Mouse (Mus musculus): Measurements from ENCODE around the gene Olfr1274-ps. TPM values are rescaled to one million over a fixed set of nuclear protein-coding genes. Genes with fewer than 3 reads are reported as not detected.
A peak's percentile ranks its signal among the peaks of the same experiment; 100 is the strongest.
"Not testable (repeated sequence)": the region's sequence is repeated elsewhere in the genome, so short reads cannot be mapped to it uniquely, and the experiment has no call there.

Olfr1274-ps gene
- not detected in 2 replicates for polyA plus RNA-seq (2015; fragmentation: Nextera tagmentation; extraction: Ambion mirVana)

DNA sequence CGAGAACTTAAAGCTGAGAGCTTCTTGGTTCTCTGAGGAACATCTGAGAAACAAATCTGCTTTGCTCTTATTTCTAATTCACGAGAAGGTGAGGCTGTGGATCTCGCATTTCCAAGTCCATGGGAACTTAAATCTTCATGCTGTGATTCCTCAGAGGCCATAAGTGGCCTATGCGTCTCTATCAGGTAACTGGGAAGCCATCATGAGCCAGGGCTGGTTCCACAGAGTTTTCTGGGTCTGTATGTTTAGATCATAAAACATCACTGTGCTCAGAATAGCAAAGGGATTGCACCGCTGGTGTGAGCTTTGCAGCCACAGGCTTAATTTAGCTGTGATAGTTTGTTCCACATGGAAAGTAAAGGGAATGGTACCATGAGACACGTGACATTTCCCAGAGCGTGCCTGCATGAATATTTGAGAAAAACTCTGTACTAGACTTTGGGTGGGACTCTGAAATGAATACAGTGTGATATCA lies at the start of gene Olfr1274-ps:
TSS of gene Olfr1274-ps (plus strand) at position 51 of the 475 bp plus-strand sequence.
- H3K4me3 ChIP-seq (ENCODE audit: low read length); H3K36me3 ChIP-seq (ENCODE audit: control insufficient read depth, insufficient read depth, low read length); H3K27me3 ChIP-seq (replicated peaks; ENCODE audit: control insufficient read depth, insufficient read depth, low read length); H3K9me3 ChIP-seq (ENCODE audit: control insufficient read depth, low read length); H3K9ac ChIP-seq (ENCODE audit: low read depth, low read length); H3K27ac ChIP-seq (ENCODE audit: low read length); H3K4me2 ChIP-seq (ENCODE audit: low read depth, low read length); H3K4me1 ChIP-seq (ENCODE audit: control insufficient read depth, insufficient read depth, low read length); ATAC-seq: not testable (repeated sequence)
- 72% methylated on average over 5 of the region's 7 CpGs for WGBS

DNA sequence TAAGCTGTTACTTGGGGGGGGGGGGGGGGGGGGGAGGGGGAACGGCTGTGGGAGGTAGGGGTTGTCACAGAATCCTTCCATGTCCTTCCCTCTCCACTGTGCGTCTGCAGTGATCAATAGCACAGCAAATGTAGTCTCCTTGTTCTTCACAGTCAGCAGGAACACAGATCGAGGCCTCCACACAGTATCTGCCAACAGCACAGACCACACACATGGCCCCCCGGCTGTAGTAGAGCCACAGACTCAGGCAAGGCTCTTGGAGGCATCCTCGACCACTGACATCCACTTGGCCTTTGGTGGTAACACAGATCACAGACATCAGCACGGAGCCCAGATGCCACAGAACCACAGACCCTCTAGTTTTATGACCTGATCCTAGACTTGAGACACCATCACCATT lies 47.4 kb upstream of the Olfr1274-ps start:
- not testable (repeated sequence) for H3K27ac ChIP-seq (ENCODE audit: low read length); H3K9ac ChIP-seq (ENCODE audit: low read depth, low read length); ATAC-seq; H3K9me3 ChIP-seq (ENCODE audit: control insufficient read depth, low read length); H3K27me3 ChIP-seq (replicated peaks; ENCODE audit: control insufficient read depth, insufficient read depth, low read length); H3K4me2 ChIP-seq (ENCODE audit: low read depth, low read length); H3K4me3 ChIP-seq (ENCODE audit: low read length); H3K4me1 ChIP-seq (ENCODE audit: control insufficient read depth, insufficient read depth, low read length); H3K36me3 ChIP-seq (ENCODE audit: control insufficient read depth, insufficient read depth, low read length)
- no CpG with 5 or more reads among the region's 6 CpGs for WGBS

DNA sequence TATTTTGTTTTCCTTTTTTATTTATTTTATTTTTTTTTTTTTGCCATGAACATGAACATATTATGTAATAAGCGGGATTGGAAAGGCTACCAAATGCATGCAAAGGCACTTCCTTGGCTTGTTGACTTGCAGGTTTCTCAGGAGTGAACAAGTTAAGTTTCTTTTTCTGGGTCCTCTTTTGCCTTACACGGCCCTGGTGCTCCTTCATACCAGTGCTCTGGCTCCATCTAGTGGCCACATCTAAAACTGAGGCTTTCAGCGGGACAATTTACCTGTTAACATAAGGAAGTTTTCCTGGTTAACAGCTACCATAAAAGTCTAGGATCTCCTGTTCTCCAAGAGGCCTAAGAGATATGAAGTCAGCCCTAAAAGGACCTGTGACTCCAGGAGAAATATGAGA lies 46.9 kb upstream of the Olfr1274-ps start:
- not testable (repeated sequence) for H3K4me2 ChIP-seq (ENCODE audit: low read depth, low read length); H3K36me3 ChIP-seq (ENCODE audit: control insufficient read depth, insufficient read depth, low read length); H3K4me1 ChIP-seq (ENCODE audit: control insufficient read depth, insufficient read depth, low read length); H3K9me3 ChIP-seq (ENCODE audit: control insufficient read depth, low read length); H3K4me3 ChIP-seq (ENCODE audit: low read length); H3K9ac ChIP-seq (ENCODE audit: low read depth, low read length); H3K27ac ChIP-seq (ENCODE audit: low read length); H3K27me3 ChIP-seq (replicated peaks; ENCODE audit: control insufficient read depth, insufficient read depth, low read length)
- no CpG with 5 or more reads among the region's 3 CpGs for WGBS
- ATAC-seq, result peak; percentile 71

DNA sequence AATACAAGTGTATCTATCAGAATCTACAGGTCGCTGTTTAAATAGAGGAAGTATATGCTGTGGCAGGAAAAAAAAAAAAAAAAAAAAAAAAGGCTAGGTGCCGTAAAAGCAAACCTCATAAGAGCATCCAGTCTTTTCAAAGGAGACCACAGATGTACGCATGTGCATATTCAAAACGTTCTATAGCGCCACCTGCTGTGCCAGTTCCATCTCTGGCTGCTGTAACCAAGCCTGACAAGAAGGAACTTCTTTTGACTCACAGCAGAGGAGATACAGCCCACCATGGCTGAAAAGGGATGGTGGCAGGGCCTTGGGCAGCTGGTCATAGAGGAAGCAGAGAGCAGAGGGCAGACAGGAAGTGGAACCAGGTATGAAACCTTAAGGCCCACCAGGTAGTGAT lies 39.3 kb upstream of the Olfr1274-ps start:
- H3K9me3 ChIP-seq (ENCODE audit: control insufficient read depth, low read length); H3K27ac ChIP-seq (ENCODE audit: low read length); H3K4me3 ChIP-seq (ENCODE audit: low read length); H3K4me2 ChIP-seq (ENCODE audit: low read depth, low read length); H3K27me3 ChIP-seq (replicated peaks; ENCODE audit: control insufficient read depth, insufficient read depth, low read length); ATAC-seq; H3K4me1 ChIP-seq (ENCODE audit: control insufficient read depth, insufficient read depth, low read length); H3K36me3 ChIP-seq (ENCODE audit: control insufficient read depth, insufficient read depth, low read length); H3K9ac ChIP-seq (ENCODE audit: low read depth, low read length): not testable (repeated sequence)
- WGBS, result no CpG with 5 or more reads among the region's 5 CpGs

DNA sequence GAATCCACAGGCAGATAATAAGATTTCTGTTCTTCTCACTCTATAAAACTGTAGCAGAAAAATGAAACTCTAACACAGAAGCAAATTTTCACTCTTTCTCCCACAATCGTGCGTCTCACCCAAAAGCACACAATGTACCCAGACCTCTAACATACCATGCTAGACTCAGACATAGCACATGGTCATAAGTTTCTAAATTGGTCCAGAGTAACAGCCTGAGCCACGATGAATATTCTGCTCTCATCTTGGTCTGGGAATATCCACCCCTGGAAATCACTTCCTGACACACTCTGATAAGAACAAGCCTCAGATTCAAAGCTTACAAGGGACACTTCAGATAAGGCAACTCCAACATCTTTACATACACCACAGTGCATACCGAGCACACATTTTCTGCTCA lies 38.3 kb upstream of the Olfr1274-ps start:
- H3K4me2 ChIP-seq (ENCODE audit: low read depth, low read length); H3K27me3 ChIP-seq (replicated peaks; ENCODE audit: control insufficient read depth, insufficient read depth, low read length); ATAC-seq; H3K36me3 ChIP-seq (ENCODE audit: control insufficient read depth, insufficient read depth, low read length); H3K4me1 ChIP-seq (ENCODE audit: control insufficient read depth, insufficient read depth, low read length); H3K9me3 ChIP-seq (ENCODE audit: control insufficient read depth, low read length); H3K9ac ChIP-seq (ENCODE audit: low read depth, low read length); H3K4me3 ChIP-seq (ENCODE audit: low read length); H3K27ac ChIP-seq (ENCODE audit: low read length): not testable (repeated sequence)
- no CpG with 5 or more reads among the region's 4 CpGs for WGBS

DNA sequence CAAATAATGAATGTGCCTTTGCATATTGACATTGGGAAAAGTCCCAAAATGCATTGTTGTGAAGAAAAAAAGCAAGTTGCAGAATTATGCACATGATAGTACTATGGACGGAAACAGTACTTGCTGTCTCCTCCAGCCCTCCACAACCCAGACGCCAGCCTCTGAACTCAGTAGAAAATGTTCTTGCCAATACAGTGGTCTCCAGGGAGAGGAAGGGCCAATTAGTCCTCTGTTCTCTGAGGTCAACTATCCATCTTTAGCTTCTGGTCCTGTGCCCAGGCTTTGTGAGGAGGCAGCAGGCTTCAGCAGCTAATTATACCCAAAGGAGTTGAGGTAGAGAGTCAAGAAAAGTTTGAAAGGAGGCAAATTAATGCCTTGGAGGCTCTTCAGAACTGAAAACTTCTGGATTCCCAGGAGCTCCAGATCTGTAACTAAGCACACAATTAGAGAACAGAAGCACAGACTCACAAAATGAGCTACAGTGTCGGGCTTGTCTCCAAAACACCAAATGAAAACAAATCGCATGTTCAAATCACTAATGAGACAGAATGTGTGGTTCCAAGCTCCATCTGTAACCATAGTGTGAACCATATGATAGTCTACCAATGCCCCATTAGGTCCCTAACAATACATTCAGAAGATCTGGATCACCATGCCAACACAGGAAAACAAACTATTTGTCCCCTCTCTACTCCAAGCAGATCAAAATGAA lies 15.8 kb downstream of the Olfr1274-ps start:
- not testable (repeated sequence) for H3K4me2 ChIP-seq (ENCODE audit: low read depth, low read length); H3K27ac ChIP-seq (ENCODE audit: low read length); H3K27me3 ChIP-seq (replicated peaks; ENCODE audit: control insufficient read depth, insufficient read depth, low read length); H3K9ac ChIP-seq (ENCODE audit: low read depth, low read length); H3K9me3 ChIP-seq (ENCODE audit: control insufficient read depth, low read length); H3K36me3 ChIP-seq (ENCODE audit: control insufficient read depth, insufficient read depth, low read length); H3K4me1 ChIP-seq (ENCODE audit: control insufficient read depth, insufficient read depth, low read length); ATAC-seq; H3K4me3 ChIP-seq (ENCODE audit: low read length)
- WGBS, result 81% methylated on average over 4 of the region's 4 CpGs

DNA sequence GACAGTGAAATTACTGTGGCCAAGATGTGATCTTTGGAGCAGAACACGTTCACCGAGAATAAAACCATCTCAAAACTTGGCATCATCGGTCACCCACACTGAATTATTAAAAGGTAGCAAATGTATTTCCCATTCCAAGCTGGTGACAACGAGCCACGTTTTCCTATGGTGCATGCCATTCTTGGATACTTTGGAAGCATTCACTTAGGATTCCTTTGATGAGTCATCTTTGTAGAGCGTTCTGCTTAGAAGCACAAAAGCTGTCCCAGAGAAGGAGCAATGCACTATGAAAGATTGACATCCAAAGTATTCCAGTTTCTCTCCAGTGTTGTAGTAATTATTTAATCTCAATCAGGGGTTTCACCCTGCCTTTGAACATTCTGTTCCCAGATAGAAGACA lies 23.8 kb downstream of the Olfr1274-ps start:
- H3K4me2 ChIP-seq (ENCODE audit: low read depth, low read length); H3K27me3 ChIP-seq (replicated peaks; ENCODE audit: control insufficient read depth, insufficient read depth, low read length); H3K36me3 ChIP-seq (ENCODE audit: control insufficient read depth, insufficient read depth, low read length); H3K4me3 ChIP-seq (ENCODE audit: low read length); H3K4me1 ChIP-seq (ENCODE audit: control insufficient read depth, insufficient read depth, low read length); H3K9ac ChIP-seq (ENCODE audit: low read depth, low read length); H3K27ac ChIP-seq (ENCODE audit: low read length); H3K9me3 ChIP-seq (ENCODE audit: control insufficient read depth, low read length); ATAC-seq: not testable (repeated sequence)
- WGBS, result 90% methylated on average over 6 of the region's 6 CpGs

DNA sequence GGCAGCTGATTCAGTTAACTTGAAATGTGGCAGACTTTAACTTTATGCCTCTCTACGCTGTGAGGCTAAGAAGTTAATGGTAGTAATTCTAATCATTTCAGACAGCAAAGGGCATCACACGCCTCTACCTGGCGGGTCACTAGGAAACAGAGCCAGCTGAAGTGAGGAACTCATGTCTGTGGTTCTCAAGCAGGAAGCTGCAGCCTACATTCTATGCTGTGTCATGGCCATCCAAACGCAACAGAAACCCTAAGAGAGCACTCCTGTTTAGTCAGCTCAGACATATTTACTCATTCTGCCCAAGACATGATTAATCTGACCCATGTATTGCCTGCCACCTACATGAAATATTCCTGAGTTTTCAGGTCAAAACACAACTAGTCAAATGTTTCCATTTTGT lies 26.5 kb downstream of the Olfr1274-ps start:
- not testable (repeated sequence) for ATAC-seq; H3K27me3 ChIP-seq (replicated peaks; ENCODE audit: control insufficient read depth, insufficient read depth, low read length); H3K36me3 ChIP-seq (ENCODE audit: control insufficient read depth, insufficient read depth, low read length); H3K4me3 ChIP-seq (ENCODE audit: low read length); H3K4me1 ChIP-seq (ENCODE audit: control insufficient read depth, insufficient read depth, low read length); H3K9ac ChIP-seq (ENCODE audit: low read depth, low read length); H3K27ac ChIP-seq (ENCODE audit: low read length); H3K9me3 ChIP-seq (ENCODE audit: control insufficient read depth, low read length); H3K4me2 ChIP-seq (ENCODE audit: low read depth, low read length)
- WGBS, result no CpG with 5 or more reads among the region's 4 CpGs

DNA sequence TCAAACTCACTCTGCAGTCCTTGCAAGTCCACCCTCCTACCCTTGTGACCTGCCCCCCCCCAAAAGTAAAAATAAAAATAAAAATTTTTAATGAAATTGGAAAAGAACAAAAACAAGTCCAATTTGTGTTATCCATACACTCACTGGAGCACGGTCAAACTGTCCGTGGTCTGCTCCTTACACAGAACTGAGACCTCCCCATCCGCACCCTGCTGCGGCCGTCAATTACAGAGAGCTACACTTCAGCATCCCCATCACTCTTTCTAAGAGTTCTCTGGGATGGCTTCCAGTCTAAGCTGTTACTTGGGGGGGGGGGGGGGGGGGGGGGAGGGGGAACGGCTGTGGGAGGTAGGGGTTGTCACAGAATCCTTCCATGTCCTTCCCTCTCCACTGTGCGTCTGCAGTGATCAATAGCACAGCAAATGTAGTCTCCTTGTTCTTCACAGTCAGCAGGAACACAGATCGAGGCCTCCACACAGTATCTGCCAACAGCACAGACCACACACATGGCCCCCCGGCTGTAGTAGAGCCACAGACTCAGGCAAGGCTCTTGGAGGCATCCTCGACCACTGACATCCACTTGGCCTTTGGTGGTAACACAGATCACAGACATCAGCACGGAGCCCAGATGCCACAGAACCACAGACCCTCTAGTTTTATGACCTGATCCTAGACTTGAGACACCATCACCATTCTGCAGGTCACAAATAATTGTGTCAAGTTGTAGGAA lies 30.7 kb downstream of the Olfr1274-ps start:
- not testable (repeated sequence) for H3K9me3 ChIP-seq (ENCODE audit: control insufficient read depth, low read length); H3K27me3 ChIP-seq (replicated peaks; ENCODE audit: control insufficient read depth, insufficient read depth, low read length); H3K9ac ChIP-seq (ENCODE audit: low read depth, low read length); H3K36me3 ChIP-seq (ENCODE audit: control insufficient read depth, insufficient read depth, low read length); H3K27ac ChIP-seq (ENCODE audit: low read length); H3K4me2 ChIP-seq (ENCODE audit: low read depth, low read length); ATAC-seq; H3K4me1 ChIP-seq (ENCODE audit: control insufficient read depth, insufficient read depth, low read length); H3K4me3 ChIP-seq (ENCODE audit: low read length)
- WGBS, result no CpG with 5 or more reads among the region's 11 CpGs
